Mouse (Mus musculus) hindbrain, embryonic 15.5 days (tissue): ENCODE data around the gene Zfp146. TPM values are rescaled to one million over a fixed set of nuclear protein-coding genes. Genes with fewer than 3 reads are reported as not detected.
"Not testable (repeated sequence)": the region's sequence is repeated elsewhere in the genome, so short reads cannot be mapped to it uniquely, and the experiment has no call there.

Source experiments
- ATAC-seq: fragments of 200-750 bp; cut with Nextera tagmentation; 2 replicates; pipeline ENCODE4 v1.8.0; 2017; ENCODE audit warnings: low read depth, moderate number of reproducible peaks, moderate TSS enrichment; ENCODE audit not compliant: low FRiP score
- H3K27ac ChIP-seq: fragments of 300-500 bp; sonication (generic); replicated peaks from 2 replicates; pipeline ENCODE4 v1.5.1; 2015; ENCODE audit warnings: mild to moderate bottlenecking, inconsistent platforms
- H3K27me3 ChIP-seq: fragments of 300-500 bp; sonication (generic); 2 replicates; pipeline ENCODE4 v1.6.1; 2015; ENCODE audit warnings: control low read depth, inconsistent platforms
- H3K36me3 ChIP-seq: fragments of 300-500 bp; sonication (generic); 2 replicates; pipeline ENCODE4 v1.6.1; 2015; ENCODE audit warnings: control low read depth, inconsistent platforms
- H3K4me1 ChIP-seq: fragments of 300-500 bp; sonication (generic); replicated peaks from 2 replicates; pipeline ENCODE4 v1.6.1; 2015; ENCODE audit warnings: control low read depth, inconsistent platforms
- H3K4me2 ChIP-seq: fragments of 300-500 bp; sonication (generic); 2 replicates; pipeline ENCODE4 v1.6.1; 2015; ENCODE audit warnings: moderate library complexity, mild to moderate bottlenecking, inconsistent platforms
- H3K4me3 ChIP-seq: fragments of 300-500 bp; sonication (generic); 2 replicates; pipeline ENCODE4 v1.5.1; 2015; ENCODE audit warnings: mild to moderate bottlenecking, inconsistent platforms
- H3K9ac ChIP-seq: fragments of 300-500 bp; sonication (generic); 2 replicates; pipeline ENCODE4 v1.6.1; 2015; ENCODE audit warnings: inconsistent platforms
- H3K9me3 ChIP-seq: fragments of 300-500 bp; sonication (generic); 2 replicates; pipeline ENCODE4 v1.6.1; 2016; ENCODE audit warnings: control low read depth, inconsistent platforms
- WGBS: fragments of 180-500 bp; shearing (Covaris S2); methylation state at CpG from one replicate; pipeline ENCODE4 v1.1.7; 2015; 5-methylcytosine and 5-hydroxymethylcytosine counted together
- polyA plus RNA-seq: library from polyadenylated mRNA; unstranded; fragments of >200 nt; fragmentation: Nextera tagmentation; extraction: Ambion mirVana; gene quantifications from 2 replicates; pipeline ENCODE4 v1.2.1, GENCODE M21; 2015

Zfp146 gene
- polyA plus RNA-seq, 1 experiment from 2014 or later, result 10.5 TPM

DNA sequence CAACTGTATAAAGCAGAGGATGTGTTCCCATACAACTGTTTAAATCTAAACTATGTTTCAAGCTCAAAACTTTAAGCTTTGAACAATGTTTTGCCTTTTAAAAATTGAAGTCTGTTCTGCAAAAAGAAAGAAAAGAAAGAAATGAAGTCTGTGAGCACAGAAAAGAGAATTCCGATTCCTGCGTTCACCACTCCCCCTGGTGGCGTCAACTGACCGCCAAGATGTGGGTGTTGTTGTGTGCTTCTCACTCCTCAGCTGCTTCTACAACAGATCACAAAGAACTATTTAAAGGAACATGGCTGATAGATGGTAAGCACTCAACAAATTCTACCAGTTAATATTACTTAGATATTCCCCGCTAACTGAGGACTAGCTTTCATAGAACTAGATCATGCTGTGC, 6.4 kb downstream of the Zfp146 start:
- Histone ChIP-seq H3K4me3 (no peak overlapping the region), H3K9me3 (peaks cover 40% of the 10 kb centered on the region), H3K4me1 (peaks cover 11% of the 10 kb centered on the region), H3K36me3 (peaks cover 74% of the 10 kb centered on the region), H3K27ac (no peak overlapping the region), H3K27me3 (no peaks in the 10 kb centered on the region), H3K9ac (no peak overlapping the region), H3K4me2 (no peak overlapping the region)
- 97% methylated on average over 5 of the region's 5 CpGs for WGBS
- ATAC-seq, result no peak

DNA sequence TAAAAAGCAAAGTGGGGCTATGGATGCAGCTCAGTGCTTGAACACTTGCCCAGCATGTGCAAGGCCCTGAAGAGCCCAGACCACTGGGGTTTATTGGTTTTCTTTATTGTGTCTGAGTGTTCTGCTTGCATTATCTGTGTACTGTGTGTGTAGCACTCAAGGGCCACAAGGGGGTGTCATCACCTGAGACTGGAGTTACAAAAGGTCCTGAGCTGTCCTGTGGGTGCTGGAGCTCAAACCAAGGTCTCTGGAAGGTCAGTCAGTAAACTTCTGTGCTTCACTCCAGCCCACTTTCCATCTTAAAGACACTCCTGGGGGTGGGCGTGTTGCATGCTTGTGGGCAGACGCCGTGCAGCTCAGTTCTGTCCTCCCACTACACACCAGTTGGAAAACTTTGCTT, 14.0 kb downstream of the Zfp146 start:
- peaks cover 57% of the 10 kb centered on the region for H3K9me3 ChIP-seq
- no peak overlapping the region for H3K27ac ChIP-seq
- no peak for ATAC-seq
- H3K4me1 ChIP-seq, result no peaks in the 10 kb centered on the region
- peaks cover 65% of the 10 kb centered on the region for H3K36me3 ChIP-seq
- no peak overlapping the region for H3K9ac ChIP-seq
- H3K4me3 ChIP-seq, result no peak overlapping the region
- no peaks in the 10 kb centered on the region for H3K27me3 ChIP-seq
- no peak overlapping the region for H3K4me2 ChIP-seq
- WGBS, result 97% methylated on average over 3 of the region's 3 CpGs

DNA sequence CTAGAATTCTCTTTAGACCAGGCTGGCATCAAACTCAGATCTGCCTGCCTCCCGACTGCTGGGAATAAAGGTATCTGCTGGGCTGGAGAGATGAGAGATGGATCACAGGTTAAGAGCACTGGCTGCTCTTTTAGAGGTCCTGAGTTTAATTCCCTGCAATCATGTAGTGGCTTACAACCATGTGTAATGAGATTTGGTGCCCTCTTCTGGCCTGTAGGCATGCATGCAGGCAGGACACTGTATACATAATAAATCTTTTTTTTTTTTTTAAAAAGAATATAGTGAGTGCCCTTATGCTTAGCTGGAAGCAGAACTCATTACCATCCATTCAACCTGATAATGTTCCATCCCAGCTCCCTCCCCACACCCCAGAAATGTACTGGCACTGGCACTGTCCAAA, 15.5 kb downstream of the Zfp146 start:
- WGBS, result 89% methylated on average over 1 of the region's 1 CpGs
- H3K36me3 ChIP-seq, result peaks cover 62% of the 10 kb centered on the region
- H3K4me2 ChIP-seq, result no peak overlapping the region
- no peaks in the 10 kb centered on the region for H3K4me1 ChIP-seq
- no peaks in the 10 kb centered on the region for H3K27me3 ChIP-seq
- H3K9ac ChIP-seq, result no peak overlapping the region
- H3K4me3 ChIP-seq, result no peak overlapping the region
- H3K9me3 ChIP-seq, result peaks cover 65% of the 10 kb centered on the region
- no peak overlapping the region for H3K27ac ChIP-seq
- ATAC-seq, result no peak

DNA sequence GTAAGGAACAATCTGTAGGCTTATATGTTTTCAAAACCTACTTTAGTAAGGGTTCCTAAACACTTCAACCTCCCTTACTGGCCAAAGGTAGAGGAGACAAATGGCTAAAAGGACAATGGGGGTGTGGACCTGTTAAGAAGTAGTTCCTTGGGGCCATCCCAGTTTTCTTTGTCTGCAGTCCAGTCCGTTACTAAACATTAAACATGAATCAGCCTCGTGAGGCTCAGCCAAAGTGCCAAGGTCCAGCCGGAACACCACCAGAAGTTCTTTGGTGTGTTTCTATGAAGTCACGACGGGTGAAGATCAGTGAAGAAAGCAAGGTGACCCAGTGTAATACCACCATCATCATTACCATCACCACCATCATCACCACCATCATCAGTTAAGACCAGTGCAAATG, 22.5 kb downstream of the Zfp146 start:
- peaks cover 24% of the 10 kb centered on the region for H3K36me3 ChIP-seq
- WGBS, result 97% methylated on average over 5 of the region's 5 CpGs
- no peak overlapping the region for H3K4me3 ChIP-seq
- ATAC-seq, result no peak
- H3K9ac ChIP-seq, result no peak overlapping the region
- peaks cover 8% of the 10 kb centered on the region; the same call in 1 of the 2 replicates for H3K4me1 ChIP-seq
- H3K27me3 ChIP-seq, result no peaks in the 10 kb centered on the region
- no peak overlapping the region for H3K4me2 ChIP-seq
- H3K9me3 ChIP-seq, result peaks cover 26% of the 10 kb centered on the region
- H3K27ac ChIP-seq, result no peak overlapping the region

DNA sequence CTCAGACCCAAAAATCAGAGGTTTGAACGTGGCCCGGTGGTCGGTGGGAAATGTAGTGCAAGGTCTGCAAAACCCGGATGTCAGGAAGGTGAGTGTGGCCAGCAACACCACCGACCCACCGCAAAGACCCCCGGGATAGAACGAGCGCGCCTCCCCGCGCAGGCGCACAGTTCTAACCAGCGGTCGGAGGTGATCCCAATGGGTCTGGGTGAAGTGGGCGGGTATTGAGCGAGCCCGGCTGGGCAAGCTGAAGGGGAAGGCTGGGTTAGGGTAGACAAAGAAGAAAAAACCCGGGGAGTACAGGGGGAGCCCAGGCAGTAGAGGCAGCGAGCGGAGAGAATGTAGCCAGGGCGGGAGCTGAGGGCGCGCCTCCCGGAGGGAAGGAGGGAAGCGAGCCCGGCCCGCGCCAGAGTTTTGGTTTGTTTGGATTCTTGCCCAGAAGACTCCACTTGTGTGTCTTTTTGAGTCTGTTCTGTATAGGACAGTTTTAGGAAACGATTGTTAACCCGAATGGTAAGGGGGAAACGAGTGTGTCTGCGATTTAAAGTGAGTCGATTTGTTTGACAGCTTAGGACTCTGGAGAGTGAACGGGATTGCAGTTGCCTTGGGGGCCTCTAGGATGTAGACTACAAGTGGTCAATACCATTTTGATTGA, 25.9 kb downstream of the Zfp146 start:
- peak; percentile 96 for ATAC-seq
- Histone ChIP-seq H3K4me2 (peak overlapping the region; percentile 58), H3K4me1 (peaks cover 8% of the 10 kb centered on the region; the same call in 1 of the 2 replicates), H3K27ac (peak overlapping the region; percentile 76), H3K4me3 (peak overlapping the region; percentile 54), H3K36me3 (peaks cover 18% of the 10 kb centered on the region; the same call in 1 of the 2 replicates), H3K9me3 (no peaks in the 10 kb centered on the region), H3K27me3 (no peaks in the 10 kb centered on the region), H3K9ac (peak overlapping the region; percentile 49)
- 2% methylated on average over 35 of the region's 35 CpGs for WGBS

DNA sequence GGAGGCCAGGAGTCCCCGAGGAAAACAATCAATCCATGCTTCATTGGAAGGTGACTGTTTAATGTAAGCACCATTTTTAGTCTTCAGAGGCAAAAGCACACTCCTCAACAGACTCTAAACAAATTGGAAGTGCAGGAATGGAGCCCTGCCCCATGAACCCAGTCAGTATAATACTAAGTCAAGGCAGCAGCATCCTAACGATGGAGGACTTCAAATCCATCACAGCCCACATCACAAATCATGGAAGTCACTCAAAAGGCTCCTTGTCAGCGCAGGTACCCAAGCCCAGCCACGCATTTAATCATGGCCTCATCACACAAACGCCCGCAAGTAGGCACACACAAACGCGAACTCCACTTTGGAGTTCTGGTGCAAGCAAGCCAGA, 26.4 kb downstream of the Zfp146 start:
- Histone ChIP-seq H3K36me3 (peaks cover 16% of the 10 kb centered on the region; the same call in 1 of the 2 replicates), H3K27ac (peak overlapping the region; percentile 76), H3K27me3 (no peaks in the 10 kb centered on the region), H3K4me1 (peaks cover 8% of the 10 kb centered on the region; the same call in 1 of the 2 replicates), H3K4me3 (peak overlapping the region; percentile 54), H3K9me3 (no peaks in the 10 kb centered on the region), H3K4me2 (peak overlapping the region; percentile 58), H3K9ac (peak overlapping the region; percentile 49)
- 17% methylated on average over 8 of the region's 8 CpGs for WGBS
- ATAC-seq, result no peak; the same call in 1 of the 2 replicates

DNA sequence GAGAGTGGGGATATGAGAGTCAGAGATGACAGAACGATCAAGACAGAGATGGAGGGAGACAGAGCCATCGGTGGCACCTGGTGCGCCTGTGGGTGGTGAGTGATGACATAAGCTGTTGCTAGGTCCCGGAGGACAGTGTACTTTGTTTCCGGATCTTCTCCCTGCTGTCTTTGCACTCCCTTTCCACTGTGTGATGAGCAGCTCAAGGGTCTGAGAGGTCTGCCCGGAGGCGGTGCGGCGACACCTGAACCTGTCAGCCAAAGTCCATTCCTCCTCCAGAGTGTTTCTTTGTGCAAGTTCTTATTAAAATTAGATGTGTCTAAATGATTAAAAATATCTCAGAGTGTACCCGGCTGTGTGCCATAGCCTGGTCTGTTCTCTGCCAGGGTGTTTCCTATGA, 32.7 kb downstream of the Zfp146 start:
- no peak overlapping the region for H3K9ac ChIP-seq
- no peaks in the 10 kb centered on the region for H3K4me1 ChIP-seq
- no peak overlapping the region for H3K27ac ChIP-seq
- no peaks in the 10 kb centered on the region for H3K9me3 ChIP-seq
- no peak for ATAC-seq
- no peak overlapping the region for H3K4me2 ChIP-seq
- H3K4me3 ChIP-seq, result no peak overlapping the region
- no peaks in the 10 kb centered on the region for H3K27me3 ChIP-seq
- 88% methylated on average over 10 of the region's 10 CpGs for WGBS
- H3K36me3 ChIP-seq, result peaks cover 64% of the 10 kb centered on the region

DNA sequence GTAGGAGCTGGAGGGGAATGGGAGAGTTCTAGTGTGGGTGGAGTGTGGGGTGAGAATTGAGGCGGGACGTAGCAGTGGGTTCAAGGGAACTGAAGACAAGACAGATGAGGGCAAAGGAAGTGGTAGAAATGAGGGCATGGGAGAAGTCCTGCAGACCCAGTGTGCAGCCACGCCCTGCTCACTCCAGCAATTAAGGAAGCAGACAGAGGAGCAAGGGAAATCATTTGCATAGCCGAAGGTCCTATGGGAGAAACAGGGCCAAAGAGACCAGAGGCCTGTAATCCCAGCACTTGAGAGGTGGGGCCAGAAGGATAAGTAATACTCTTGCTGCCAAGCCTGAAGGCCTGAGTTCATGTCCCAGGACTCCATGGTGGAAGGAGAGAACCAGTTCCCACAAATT, 37.2 kb downstream of the Zfp146 start:
- Histone ChIP-seq H3K4me1 (no peaks in the 10 kb centered on the region), H3K4me3 (no peak overlapping the region), H3K27ac (no peak overlapping the region), H3K36me3 (peaks cover 76% of the 10 kb centered on the region), H3K4me2 (no peak overlapping the region), H3K27me3 (no peaks in the 10 kb centered on the region), H3K9ac (no peak overlapping the region), H3K9me3 (no peaks in the 10 kb centered on the region)
- no peak for ATAC-seq
- 93% methylated on average over 4 of the region's 4 CpGs for WGBS

DNA sequence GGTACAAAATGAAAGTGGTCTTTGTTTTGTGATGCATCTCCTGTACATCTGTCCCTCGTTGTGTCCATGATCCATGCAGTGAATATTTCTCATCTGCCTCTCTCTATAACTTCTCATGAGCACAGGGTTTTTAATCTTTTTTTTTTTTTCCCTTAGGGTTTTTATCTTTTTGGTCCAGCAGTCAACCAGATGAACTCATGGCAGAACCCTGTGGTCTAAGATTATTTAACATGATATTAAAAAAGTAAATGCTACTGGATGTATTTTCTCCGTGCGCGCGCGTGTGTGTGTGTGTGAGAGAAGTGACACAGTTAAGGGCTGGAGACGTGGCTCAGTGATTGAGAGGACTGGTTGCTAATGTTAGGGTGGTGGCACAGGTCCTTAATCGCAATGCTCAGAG, 39.6 kb downstream of the Zfp146 start:
- WGBS, result 95% methylated on average over 8 of the region's 8 CpGs
- Histone ChIP-seq H3K4me3 (no peak overlapping the region), H3K4me1 (no peaks in the 10 kb centered on the region), H3K9me3 (no peaks in the 10 kb centered on the region), H3K27ac (no peak overlapping the region), H3K36me3 (peaks cover 67% of the 10 kb centered on the region), H3K9ac (no peak overlapping the region), H3K27me3 (no peaks in the 10 kb centered on the region), H3K4me2 (no peak overlapping the region)
- no peak for ATAC-seq

DNA sequence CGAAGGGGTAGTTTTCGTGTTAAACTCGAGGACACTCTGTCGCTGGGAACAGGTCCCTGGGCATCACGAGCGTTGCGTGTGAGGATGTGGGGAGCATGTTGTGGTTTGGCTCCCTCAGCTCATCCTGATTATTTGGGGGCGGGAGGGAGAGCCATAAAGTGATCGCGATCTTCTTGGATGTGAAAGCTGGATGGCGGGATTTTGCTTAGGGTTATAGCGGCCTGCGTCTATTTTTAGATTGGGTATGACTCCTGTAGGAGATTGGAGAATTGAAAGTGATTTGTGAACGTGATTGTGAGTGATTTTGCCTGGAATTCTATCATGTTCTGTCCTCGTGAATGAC, 47.4 kb downstream of the Zfp146 start:
- H3K9ac ChIP-seq, result peak overlapping the region; percentile 60
- H3K9me3 ChIP-seq, result no peaks in the 10 kb centered on the region
- WGBS, result 4% methylated on average over 15 of the region's 15 CpGs
- H3K36me3 ChIP-seq, result peaks cover 8% of the 10 kb centered on the region
- peak overlapping the region; percentile 60 for H3K4me3 ChIP-seq
- peak overlapping the region; percentile 80 for H3K4me2 ChIP-seq
- peaks cover 13% of the 10 kb centered on the region for H3K4me1 ChIP-seq
- H3K27me3 ChIP-seq, result no peaks in the 10 kb centered on the region
- peak; percentile 45; the same call in 1 of the 2 replicates for ATAC-seq
- peak overlapping the region; percentile 87 for H3K27ac ChIP-seq

DNA sequence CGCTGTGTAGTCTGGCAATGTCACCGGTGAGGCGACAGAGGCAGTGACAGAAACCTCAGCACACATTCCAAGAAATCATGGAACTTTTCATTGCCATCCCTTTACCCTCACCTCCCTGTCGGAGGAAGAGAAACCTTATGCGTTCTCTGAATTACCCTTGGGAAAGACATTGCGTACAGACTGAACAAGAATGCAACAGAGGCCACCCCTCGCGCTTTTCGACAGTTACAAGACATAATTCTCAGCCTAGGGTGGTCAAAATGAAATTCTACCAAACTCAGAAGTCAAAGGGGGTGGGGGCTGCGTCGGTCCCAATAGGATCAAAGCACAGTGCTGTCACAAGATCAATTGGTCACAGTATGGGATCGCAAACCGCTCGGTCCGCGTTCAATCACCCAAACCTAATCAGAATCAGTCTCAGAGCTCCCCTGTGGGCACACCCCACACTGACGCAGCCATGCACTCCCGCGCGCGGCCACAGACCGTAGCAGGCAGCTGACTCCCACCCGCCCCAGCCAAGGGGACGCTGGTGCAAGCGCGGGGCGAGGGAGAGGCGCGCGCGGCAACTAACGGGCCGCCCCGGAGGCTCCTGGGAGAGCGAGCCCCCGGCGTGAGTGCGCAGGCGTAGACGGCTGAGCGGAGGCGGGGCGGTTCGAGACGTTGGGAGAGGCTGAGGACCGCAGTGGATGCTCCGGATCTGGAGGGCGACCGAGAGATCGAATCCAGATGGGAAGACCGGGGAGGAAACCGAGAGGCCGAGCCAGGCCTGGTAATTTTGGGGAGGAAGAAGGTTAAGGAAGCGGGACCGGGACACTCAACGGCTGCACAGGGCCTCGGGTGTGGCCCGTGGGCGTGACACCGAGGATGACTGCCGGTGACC, 48.0 kb downstream of the Zfp146 start, which contains the start of gene Zfp382:
Zfp382 (plus strand) TSS at position 635 of the 880 bp plus-strand sequence.
- Histone ChIP-seq H3K9me3 (no peaks in the 10 kb centered on the region), H3K4me3 (peak within 1 kb of the TSS; percentile 60), H3K27me3 (no peaks in the 10 kb centered on the region), H3K4me1 (peaks cover 13% of the 10 kb centered on the region), H3K9ac (peak within 1 kb of the TSS; percentile 60), H3K36me3 (0 out of 2 replicates have a peak, but pooled peaks cover 1% of the 10 kb centered on the region), H3K27ac (peak within 1 kb of the TSS; percentile 87), H3K4me2 (peak within 1 kb of the TSS; percentile 80)
- under 1% methylated on average over 60 of the region's 61 CpGs for WGBS
- peak; percentile 97 for ATAC-seq

DNA sequence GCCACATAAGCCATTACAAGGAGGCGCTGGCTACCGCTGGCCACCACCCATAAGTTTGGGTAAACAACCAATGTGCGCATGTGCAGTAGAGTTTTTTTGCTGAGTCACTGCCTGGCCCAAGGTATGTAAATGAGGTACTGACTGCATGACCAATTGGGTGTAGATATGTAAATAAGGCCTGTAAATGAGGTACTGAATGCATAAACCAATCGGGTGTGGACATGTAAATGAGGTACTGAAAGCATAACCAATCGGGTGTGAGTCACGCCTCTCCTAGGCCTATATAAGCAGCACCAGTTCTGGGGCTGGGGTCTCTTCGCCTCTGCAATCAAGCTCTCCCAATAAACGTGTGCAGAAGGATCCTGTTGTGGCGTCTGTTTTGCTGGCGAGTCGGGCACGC, 51.6 kb downstream of the Zfp146 start:
- not testable (repeated sequence) for ATAC-seq, H3K36me3 ChIP-seq, H3K9ac ChIP-seq, H3K9me3 ChIP-seq, H3K4me2 ChIP-seq, H3K4me1 ChIP-seq, H3K4me3 ChIP-seq, H3K27me3 ChIP-seq, H3K27ac ChIP-seq
- 96% methylated on average over 12 of the region's 12 CpGs for WGBS
